Mouse (Mus musculus) kidney, postnatal 36 days (tissue): ENCODE data around the gene Aurkaip1.

Experiments
- DNase-seq, 2 experiments: peaks; one replicate each; pipeline ENCODE4 v3.0.0; 2021 to 2022; ENCODE audit warnings: mixed read lengths in 2 of 2

Aurkaip1 gene

DNA sequence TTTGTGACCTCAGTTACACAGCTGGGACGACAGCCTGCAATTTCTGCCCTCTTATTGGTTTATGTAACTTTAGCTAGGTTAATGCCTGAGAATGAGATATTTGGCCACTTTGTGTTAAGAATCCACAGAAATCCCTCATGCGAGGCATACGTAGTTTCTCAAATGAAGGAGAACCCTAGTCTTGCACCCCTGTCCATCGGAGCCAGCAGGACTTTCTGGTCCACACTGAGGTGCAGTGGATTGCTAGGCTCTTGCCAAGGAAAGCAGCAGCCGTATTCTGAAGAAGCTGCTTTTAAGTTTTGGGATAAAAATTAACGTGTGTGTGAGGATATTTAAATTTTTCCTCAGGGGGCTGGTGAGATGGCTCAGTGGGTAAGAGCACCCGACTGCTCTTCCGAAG, 476 bp upstream of the Aurkaip1 start:
- DNase-seq = no peak

DNA sequence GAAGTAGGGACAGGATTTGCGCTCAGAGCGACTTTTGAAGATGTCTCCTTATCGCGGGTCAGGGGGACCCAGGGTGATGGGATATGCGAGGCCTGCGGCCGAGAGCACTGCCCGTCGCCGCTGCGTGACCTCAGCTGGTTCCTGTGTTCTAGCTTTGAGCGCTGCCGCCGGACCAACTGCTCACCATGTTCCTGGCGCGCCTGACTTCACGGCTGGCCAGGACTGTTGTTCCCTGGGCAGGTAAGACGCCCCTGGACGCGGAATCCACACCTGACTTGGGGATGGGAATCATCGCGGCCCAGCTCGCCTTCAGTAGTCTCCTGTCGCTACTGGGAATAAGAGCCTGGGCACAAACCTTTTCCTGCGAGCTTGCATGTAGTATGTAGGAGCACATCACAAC, 759 bp downstream of the Aurkaip1 start:
- DNase-seq = peak in 1 of 2 experiments; percentile 62

DNA sequence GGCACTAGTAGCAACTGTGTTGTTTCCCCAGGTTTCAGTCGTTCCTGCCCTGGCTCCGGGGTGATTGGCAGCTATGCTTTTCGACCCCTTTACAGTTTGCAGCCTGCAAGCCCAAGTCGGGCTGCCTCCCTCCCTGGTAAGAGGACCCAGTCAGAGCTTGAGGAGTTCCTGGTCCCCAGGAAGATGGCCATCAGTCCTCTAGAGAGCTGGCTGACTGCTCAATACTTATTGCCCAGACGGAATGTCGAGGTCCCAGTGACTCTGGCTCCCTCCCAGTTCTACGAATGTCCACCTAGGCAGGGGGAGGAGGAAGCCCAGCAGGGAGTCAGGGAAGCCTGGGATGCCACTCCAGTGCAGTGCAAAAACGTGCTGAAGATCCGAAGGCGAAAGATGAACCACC, 1.2 kb downstream of the Aurkaip1 start:
- DNase-seq = no peak

DNA sequence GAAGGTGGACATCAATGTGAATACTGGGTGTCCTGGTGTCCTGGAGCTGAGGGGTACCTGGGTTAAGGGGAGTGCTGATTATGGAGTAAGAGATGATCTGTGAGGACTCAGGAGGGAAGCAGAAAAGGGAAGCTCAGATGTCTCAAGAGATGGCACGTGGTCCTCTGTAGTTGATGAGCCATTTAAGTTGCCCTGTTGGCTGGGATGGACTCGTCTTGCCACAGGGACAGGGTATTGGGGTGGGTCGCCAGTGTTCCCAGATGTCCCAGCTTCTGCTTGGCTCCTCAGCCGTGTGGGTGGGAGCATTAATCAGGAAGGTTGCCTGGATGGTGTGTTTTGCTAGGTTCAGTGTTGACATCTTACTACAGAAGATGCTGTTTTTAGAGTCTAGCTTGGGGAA, 2.2 kb downstream of the Aurkaip1 start:
- no peak for DNase-seq

DNA sequence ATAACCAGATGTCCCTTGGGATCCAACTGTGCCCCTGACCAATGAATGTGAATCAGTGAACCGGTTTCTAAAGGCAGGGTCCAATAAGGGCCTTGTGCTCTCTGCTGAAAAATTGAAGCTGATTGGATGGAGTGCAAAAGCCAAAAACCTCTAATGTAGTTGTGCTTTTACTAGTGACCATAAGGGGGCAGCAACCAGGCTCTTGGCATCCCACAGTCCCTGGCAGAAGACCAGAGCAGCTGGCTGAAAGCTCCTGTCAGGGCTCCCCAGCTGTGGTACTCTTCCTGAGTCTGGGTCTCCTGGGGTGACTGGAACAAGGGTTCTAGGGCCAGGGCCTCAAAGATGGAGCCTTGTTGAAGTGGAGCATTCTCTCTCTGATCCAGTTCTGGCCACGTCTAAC, 2.8 kb downstream of the Aurkaip1 start:
- DNase-seq = peak; percentile 90 to 91

DNA sequence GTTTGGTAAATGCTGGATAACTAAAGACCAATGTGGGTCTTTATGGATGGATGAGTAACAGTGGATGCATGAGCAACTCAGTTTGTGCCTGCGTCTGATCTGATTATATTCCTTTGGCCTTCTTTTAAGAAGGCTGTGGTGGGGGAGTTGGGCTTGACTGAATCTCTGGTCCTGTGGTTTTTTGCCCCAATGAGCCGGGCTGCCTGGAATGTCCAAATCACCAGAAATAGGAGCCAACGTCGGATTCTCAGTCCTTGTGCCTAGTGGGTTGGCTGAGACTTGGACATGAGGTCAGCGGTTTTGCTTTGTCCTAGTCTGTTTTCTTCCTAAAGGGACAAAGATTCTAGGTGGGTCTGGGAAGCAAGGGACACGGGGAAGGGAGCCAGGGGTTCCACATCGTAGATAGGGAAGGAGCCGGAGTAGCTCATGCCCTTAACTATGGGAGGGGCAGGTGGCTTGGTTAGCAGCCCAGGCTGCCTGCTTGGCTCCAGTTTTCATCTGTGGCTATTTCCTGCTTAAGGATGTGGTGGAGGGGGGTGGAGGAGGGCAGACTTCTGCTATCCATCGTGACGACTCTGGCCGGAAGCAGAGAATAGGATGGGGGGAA, 6.4 kb downstream of the Aurkaip1 start:
- DNase-seq = peak; percentile 63 to 68

DNA sequence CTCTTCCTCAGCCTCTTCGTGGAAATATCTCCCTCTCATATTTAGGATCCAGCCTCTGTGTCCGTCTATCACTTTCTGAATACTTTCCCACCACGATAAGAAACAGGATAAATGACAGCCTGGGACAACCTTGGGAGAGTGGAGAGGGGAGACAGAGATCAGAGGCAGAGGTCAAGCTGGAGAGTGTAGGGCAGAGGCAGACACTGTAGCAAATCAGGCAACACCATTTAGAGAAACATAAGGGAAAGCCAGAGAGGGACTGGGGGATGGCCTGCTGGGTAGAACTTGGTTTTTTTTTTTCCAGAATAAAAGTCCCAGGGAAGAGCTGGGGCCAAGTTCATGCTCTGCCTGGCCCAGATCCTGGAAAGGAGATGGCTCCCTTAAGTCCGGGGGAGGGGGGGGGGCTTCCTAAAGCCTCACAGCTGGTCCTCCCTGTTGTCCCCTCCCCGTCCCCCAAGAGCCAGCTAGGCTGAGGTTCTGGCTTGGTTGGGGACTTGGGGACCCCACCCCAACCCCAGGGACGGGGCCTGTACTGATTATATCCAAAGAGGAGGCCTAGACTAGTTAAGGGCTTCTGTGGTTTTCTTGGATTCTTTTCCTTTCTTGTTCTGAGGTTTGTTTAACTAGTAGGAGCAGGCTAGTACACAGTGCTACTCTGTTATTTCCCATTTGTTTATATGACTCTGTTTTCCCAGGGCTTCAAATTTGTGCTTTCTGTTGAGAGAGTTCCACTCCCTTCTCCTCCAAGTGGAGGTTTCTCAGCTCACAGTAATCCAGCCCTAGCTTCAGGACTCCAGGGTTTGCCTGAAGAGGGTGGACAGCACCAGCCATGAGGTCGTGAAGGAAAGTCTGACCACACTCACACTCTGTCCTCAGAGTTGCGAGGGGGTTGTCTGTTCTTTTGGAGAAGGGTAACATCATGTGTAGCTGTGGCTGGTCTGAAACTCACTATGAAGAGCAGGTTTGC, 7.4 kb downstream of the Aurkaip1 start:
- DNase-seq = peak in 1 of 2 experiments; percentile 28

DNA sequence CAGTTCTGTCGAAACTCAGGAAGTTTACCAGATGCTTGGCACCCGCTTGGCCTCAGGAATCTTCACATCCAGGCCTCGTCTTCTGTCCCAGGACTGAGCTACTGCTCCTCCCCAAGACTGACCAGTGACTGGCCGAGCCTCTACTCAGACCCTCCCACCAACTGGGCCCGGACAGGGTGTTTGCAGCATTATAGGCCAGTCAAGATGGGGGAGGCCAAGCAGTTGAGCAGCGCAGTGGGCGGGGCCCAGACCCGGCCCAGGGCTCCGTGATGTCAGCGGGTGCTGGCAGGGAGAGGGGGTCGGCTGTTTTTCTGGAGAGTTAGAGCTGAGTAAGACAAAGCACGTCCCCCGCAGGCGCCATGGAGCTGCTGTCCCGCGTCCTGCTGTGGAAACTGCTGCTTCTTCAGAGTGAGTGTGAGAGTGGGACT, 8.4 kb downstream of the Aurkaip1 start, which contains the start of gene Mxra8:
Mxra8 (plus strand) TSS at position 198 of the 428 bp plus-strand sequence.
- DNase-seq = peak; percentile 88 to 92

DNA sequence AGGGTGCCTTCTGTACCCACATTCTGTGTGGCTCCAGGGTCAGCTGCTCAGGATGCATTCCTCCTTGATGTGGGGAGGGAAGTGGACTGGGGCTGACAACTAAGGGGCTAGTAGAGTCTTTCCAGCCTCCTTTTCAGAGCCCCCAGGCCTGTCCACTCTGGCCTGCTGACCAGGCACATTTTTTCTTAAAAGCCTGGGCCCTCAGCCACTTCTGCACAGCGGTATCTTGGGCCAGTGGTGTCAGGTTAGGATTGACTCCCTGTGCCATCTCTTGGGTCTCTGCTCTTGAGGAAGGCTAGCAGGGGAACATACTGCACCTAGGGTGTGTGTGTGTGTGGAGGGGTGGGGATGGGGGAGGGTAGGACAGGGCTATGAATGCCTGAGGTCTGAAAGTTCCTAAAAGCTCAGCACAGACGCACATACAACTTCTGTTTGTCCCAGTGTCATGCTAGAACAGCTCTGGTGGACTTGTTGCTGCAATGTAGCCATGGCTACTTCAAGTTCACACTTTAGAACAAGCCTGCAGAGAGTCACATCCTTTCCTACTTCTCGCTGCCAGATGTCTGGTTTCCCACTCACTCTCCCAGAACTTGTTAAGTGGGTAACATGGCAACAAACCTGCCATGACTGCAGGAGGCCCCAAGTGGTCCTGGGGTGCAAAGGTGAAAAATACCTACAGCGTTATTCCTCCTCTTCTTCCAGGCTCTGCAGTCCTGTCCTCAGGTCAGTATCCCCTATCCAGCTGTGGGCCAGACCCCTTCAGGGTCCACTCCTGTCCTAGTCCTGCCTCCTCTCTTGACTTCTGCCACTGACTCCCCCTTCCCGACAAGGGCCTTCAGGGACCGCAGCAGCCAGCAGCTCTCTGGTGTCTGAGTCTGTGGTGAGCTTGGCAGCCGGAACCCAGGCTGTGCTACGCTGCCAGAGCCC, 9.3 kb downstream of the Aurkaip1 start:
- peak in 1 of 2 experiments; percentile 28 for DNase-seq

DNA sequence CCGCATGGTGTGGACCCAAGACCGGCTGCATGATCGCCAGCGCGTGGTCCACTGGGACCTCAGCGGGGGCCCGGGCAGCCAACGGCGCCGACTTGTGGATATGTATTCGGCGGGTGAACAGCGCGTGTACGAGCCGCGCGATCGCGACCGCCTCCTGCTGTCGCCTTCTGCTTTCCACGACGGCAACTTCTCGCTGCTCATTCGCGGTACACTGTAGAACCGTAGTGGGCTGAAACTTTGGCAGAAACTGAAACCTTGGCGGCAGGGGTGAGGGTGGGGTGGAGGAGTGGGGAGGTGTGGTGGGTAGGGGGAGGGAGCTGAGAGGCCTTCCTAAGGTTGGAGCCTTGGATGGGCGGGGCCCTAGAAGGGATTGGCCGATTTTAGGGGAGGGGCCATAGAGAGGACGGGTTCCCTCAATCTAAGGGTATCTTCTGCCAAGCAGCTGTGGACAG, 10.0 kb downstream of the Aurkaip1 start:
- peak; percentile 81 to 84 for DNase-seq

DNA sequence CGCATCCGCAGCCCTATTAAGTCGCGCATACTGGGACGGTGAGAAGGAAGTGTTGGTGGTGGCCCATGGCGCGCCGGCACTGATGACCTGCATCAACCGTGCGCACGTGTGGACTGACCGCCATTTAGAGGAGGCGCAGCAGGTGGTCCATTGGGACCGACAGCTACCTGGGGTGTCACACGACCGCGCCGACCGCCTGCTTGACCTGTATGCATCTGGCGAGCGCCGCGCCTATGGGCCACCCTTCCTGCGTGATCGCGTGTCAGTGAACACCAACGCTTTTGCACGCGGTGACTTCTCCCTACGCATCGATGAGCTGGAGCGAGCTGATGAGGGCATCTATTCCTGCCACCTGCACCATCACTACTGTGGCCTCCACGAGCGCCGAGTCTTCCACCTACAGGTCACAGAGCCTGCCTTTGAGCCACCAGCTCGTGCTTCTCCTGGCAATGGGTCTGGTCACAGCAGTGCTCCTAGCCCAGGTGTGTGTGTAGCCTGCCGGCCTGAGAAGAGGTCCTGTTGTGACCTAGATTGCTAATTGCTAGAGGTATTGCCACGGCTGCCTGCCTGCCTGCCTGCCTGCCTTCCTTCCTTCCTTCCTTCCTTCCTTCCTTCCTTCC, 10.7 kb downstream of the Aurkaip1 start:
- DNase-seq = no peak

DNA sequence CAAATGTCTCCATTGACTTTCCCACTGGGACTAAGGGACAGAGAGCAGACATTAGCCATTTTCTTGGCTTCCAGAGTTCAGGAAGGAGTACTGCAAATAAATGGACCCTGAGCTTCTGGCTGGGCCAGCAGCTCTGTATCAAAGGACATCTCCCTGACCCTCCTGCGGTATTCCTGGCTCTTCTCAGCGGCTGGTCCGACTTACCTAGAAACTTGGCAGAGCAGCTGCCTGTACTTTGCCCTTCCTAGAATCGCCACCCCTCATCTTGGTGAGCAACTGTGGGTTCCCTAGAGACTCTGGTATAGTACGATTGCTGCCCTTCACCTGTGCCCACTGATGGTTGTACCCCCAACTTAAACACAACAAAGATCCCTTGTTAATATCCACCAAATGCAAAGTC, 12.2 kb downstream of the Aurkaip1 start:
- peak; percentile 75 to 84 for DNase-seq

DNA sequence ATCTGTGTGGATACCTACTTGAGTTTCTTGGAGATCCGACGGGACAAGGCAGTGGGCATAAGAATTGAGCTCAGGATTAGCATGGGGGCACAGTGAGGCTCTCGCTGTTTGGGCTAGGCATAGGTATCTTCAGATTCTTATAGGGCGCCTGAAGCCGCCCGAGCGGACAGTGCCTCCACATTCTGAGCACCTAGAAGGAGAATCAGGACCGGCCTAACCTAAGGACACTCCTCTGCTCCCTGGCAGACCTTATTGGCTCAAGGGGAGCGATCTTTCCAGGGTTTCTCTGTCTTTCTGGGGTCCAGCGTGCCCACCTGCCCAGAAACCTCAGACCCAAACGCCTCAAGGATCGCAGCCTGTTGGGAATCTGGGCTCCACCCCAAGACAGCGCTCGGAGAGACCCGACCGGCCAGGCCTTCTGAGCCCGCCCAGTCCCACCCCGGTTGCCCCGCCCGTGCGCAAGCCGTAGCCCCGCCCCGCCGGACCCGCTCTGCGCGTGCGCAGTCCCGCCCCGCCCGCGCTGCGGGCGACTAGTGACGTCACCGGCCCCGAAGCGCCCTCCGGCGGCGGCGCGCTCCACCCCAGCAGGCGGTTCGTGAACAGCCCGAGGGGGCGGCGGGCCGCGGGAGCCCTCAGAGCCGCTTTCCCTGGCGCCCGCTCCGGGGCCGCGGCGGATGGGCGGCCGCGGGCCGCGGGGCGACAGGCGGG, 16.0 kb downstream of the Aurkaip1 start, which contains the start of gene Dvl1:
Dvl1 (plus strand) TSS at position 532 of the 708 bp plus-strand sequence.
- DNase-seq = peak; percentile 91 to 96

DNA sequence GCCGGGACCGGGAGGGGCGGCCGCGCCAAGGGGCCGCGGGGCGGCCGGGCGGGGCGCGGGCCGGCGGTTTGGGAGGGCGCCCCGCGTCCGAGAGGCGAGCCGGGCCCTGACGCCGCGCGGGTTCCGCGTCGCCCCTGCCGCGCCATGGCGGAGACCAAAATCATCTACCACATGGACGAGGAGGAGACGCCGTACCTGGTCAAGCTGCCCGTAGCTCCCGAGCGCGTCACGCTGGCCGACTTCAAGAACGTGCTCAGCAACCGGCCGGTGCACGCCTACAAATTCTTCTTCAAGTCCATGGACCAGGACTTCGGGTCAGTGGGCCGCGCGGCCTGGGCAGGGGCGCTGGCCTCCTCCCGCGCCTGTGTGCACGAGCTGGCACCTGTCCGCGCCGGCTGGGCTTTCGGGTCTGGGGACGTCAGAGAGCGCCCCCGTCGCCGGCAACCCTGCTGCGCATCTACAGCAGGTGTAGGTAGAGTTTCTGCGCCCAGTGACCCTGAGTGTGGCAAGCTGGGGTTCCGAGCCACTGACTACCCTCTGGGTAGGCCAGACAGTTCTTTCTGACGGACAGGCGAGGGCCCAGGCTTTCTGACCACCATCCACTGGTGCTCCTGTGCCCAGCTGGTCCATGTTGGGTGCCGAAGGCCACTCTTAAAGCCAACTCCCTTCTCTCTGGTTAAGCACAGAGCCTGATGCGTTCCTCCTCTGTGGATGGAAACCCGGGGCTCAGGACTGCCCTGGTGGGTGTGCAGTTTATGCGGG, 16.7 kb downstream of the Aurkaip1 start:
- DNase-seq = peak; percentile 70 to 74

DNA sequence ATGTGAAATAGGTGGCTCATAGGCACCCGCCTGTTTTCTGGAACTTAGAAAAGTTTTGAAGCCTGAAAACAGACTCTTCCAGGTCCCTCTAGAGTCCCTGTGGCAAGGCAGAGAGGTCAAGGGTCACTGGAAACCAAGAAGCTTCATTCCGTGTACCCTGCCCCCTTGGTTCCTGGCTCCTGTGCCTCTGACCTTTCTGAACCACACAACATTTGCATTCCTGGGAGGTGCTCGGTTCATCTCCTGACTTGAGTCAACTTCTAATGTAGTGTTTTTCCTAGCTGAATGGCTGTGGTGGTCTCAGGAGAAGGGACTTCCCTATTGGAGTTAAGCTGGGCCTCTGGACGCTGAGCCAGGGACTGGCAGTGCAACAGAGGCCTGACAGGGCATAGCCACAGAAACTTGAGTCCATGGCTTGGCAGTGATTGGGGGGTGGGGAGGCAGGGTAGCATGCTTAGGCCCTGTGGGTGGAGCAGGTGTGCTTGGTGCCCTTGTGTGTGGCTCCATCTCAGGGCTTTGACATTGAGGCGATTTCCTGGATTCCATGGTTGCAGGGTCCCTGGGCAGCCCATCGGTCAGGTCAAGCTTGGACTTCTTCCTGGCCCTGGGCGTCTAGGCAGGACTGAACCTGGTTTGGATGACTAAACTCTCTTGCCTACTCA, 17.5 kb downstream of the Aurkaip1 start:
- peak; percentile 76 to 90 for DNase-seq

DNA sequence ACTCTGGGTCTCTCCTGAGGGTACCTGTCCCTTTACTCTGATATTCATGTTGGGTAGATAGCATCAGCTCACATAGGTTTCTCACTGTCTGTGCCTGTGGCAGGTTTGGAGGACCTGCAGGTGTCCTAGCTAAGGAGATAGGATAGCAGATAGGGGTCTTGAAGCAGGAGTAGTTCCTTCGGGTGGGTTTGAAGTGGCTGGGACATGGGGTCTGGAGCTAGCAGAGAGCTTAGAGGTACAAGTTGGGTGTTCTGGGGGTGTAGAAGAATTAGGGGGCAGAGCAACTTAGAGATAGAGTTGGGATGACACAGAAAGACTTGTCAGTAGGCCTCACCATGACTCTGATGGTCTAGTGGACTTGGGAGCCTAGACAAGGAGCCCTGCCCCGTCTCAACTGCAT, 18.3 kb downstream of the Aurkaip1 start:
- DNase-seq = no peak

DNA sequence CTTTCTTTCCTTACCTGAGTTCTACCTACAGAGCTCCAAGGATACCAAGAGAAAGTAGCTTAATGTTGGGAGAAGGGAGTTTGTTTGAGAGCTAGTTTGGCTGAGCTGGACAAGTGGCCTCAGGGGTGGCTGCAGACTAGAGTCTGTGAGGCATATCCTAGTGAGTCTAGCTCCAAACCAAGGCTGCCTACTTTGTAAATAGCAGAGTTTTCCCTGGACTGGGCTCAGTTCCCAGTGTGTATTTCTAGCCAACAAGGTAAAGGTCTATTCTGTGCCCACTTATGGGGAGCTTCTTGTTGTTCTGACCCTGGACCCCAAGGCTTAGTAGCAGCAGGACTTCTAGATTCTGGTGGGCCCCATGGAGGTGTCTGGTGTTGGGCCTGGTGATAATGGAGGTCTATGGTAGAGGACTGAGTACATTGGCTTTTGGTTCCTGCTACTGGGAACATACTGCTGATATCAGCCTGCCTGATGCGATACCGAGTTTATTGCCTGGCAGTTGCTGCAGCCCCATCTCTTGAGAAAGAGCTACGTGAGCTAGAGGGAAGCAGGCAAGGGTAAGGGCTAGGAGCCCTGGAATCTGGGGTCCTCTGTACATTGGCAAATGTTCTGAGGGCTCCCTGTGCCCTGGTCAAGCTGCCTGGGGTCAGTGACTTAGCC, 18.9 kb downstream of the Aurkaip1 start:
- peak; percentile 69 to 76 for DNase-seq

DNA sequence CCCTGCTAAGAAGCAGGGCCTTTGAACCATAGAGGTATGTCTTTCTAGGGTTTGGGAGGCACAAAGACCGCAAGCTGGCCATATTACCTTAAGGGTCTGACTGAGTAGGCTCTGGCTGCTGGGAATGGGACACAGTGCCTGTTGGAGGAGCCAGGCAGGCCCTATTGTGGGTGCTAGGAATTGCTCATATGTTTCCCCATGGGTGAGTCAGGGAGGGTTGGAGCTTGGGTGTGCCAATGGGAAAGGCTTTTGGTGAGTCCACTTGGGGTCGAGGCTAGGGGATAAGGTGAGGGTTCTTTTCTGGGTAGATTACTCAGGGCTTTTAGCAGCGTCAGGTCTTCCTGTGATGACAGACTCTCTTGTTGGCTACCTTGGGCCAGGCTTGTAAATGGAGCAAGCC, 20.3 kb downstream of the Aurkaip1 start:
- no peak for DNase-seq

DNA sequence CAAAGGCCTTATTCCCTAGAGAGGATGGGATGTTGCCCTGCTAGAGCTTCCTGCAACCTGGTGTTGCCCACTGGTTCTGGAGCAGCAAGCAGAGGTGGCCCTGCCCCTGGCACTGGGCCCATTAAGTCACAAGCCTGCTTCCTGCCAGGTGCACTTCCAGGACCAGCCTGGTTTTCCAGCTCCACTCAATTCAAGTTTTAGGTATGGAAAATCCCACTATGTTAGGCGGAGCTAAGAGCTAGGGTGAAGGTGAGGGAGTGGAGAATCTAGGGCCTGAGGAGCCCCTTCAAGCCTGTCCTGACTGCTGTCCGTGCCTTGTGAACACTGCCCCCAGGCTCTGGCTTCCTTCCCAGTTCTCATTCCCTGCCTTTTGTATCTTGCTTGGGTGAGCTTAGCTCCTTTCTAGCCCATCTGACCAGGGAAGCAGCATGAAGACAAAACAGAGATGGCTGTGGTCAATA, 20.9 kb downstream of the Aurkaip1 start:
- peak; percentile 81 for DNase-seq
